Mouse (Mus musculus) stomach, postnatal 0 days (tissue): ENCODE measurements at regions not wholly inside any gene's neighbourhood (a gene's known extent, or its start where the extent isn't known, plus 50 kb on each side); places are given as distances from the start of the nearest gene placed in this dataset.

Experiments used
- ATAC-seq: fragments of 200-750 bp; cut with Nextera tagmentation; 2 replicates; pipeline ENCODE4 v1.8.0; 2017; ENCODE audit not compliant: low FRiP score, low TSS enrichment
- DNase-seq: peaks from one replicate; pipeline ENCODE4 v3.0.0-alpha.2; 2016; ENCODE audit warnings: low spot score
- H3K27ac ChIP-seq: fragments of 300-500 bp; sonication (generic); replicated peaks from 2 replicates; pipeline ENCODE4 v1.5.1; 2014; ENCODE audit warnings: mild to moderate bottlenecking, control low read depth
- H3K27me3 ChIP-seq: fragments of 300-500 bp; sonication (generic); 2 replicates; pipeline ENCODE4 v1.6.1; 2014; ENCODE audit warnings: low read length; ENCODE audit not compliant: control insufficient read depth, insufficient read depth
- H3K36me3 ChIP-seq: fragments of 300-500 bp; sonication (generic); 2 replicates; pipeline ENCODE4 v1.6.1; 2014; ENCODE audit warnings: low read length, mixed read lengths; ENCODE audit not compliant: control insufficient read depth, insufficient read depth
- H3K4me1 ChIP-seq: fragments of 300-500 bp; sonication (generic); replicated peaks from 2 replicates; pipeline ENCODE4 v1.6.1; 2014; ENCODE audit warnings: antibody characterized with exemption; ENCODE audit not compliant: control insufficient read depth, insufficient read depth
- H3K4me2 ChIP-seq: fragments of 300-500 bp; sonication (generic); replicated peaks from 2 replicates; pipeline ENCODE4 v1.6.1; 2014; ENCODE audit warnings: low read depth, mild to moderate bottlenecking, control low read depth, moderate library complexity
- H3K4me3 ChIP-seq: fragments of 300-500 bp; sonication (generic); 2 replicates; pipeline ENCODE4 v1.5.1; 2014; ENCODE audit warnings: low read depth, low read length, control low read depth
- H3K9ac ChIP-seq: fragments of 300-500 bp; sonication (generic); 2 replicates; pipeline ENCODE4 v1.6.1; 2014; ENCODE audit warnings: mild to moderate bottlenecking, low read length, control low read depth, mixed read lengths
- H3K9me3 ChIP-seq: fragments of 300-500 bp; sonication (generic); 2 replicates; pipeline ENCODE4 v1.6.1; 2016; ENCODE audit warnings: low read length; ENCODE audit not compliant: control insufficient read depth
- CTCF ChIP-seq: IDR thresholded peaks from 2 replicates; pipeline ENCODE4 v1.5.1; 2016; ENCODE audit warnings: antibody characterized with exemption, low read depth, mild to moderate bottlenecking, moderate library complexity
- EP300 ChIP-seq: optimal IDR thresholded peaks from 2 replicates; pipeline ENCODE3; 2016; ENCODE audit warnings: antibody characterized with exemption
- WGBS: fragments of 180-500 bp; shearing (Covaris S2); extraction: QIAGEN DNeasy Blood & Tissue Kit; methylation state at CpG from one replicate; pipeline ENCODE4 v1.1.7; 2014; 5-methylcytosine and 5-hydroxymethylcytosine counted together

GRCm38 (mm10) chr16:58068654-58069271, 314.2 kb upstream of the Col8a1 start:
- 54% methylated on average over 3 of the region's 3 CpGs for WGBS
- H3K36me3 ChIP-seq, result no peaks in the 10 kb centered on the region
- no peaks in the 10 kb centered on the region for H3K9me3 ChIP-seq
- H3K4me1 ChIP-seq, result no peaks in the 10 kb centered on the region
- no peak overlapping the region for H3K9ac ChIP-seq
- no peak overlapping the region for H3K27ac ChIP-seq
- no peak overlapping the region for H3K4me3 ChIP-seq
- H3K27me3 ChIP-seq, result no peaks in the 10 kb centered on the region
- no peak overlapping the region for H3K4me2 ChIP-seq
- DNase-seq, result no peak
- TF ChIP-seq CTCF, result no peak
- no peak for TF ChIP-seq EP300
- no peak for ATAC-seq

GRCm38 (mm10) chr16:58072441-58072840, 317.9 kb upstream of the Col8a1 start:
- 55% methylated on average over 3 of the region's 3 CpGs for WGBS
- H3K4me1 ChIP-seq, result no peaks in the 10 kb centered on the region
- DNase-seq, result no peak
- no peak overlapping the region for H3K4me3 ChIP-seq
- H3K27me3 ChIP-seq, result no peaks in the 10 kb centered on the region
- no peak overlapping the region for H3K27ac ChIP-seq
- TF ChIP-seq EP300 (no peak), CTCF (no peak)
- no peak overlapping the region for H3K9ac ChIP-seq
- no peak for ATAC-seq
- no peaks in the 10 kb centered on the region for H3K36me3 ChIP-seq
- no peaks in the 10 kb centered on the region for H3K9me3 ChIP-seq
- no peak overlapping the region for H3K4me2 ChIP-seq

- H3K9me3 ChIP-seq, result no peaks in the 10 kb centered on the region
- no peak overlapping the region for H3K9ac ChIP-seq
- 68% methylated on average over 4 of the region's 4 CpGs for WGBS
- no peak overlapping the region for H3K27ac ChIP-seq
- no peak overlapping the region for H3K4me2 ChIP-seq
- H3K27me3 ChIP-seq, result no peaks in the 10 kb centered on the region
- ATAC-seq (no peak), DNase-seq (no peak)
- TF ChIP-seq EP300 (no peak), CTCF (no peak)
- H3K4me1 ChIP-seq, result no peaks in the 10 kb centered on the region
- H3K4me3 ChIP-seq, result no peak overlapping the region
- no peaks in the 10 kb centered on the region for H3K36me3 ChIP-seq
These were observed 307.9 kb upstream of the Dcbld2 start for GRCm38 (mm10) chr16:58100351-58100750.

- ATAC-seq, result no peak
- TF ChIP-seq CTCF, result no peak
- no peak for TF ChIP-seq EP300
These were observed 297.8 kb upstream of the Dcbld2 start for GRCm38 (mm10) chr16:58110452-58110851.

GRCm38 (mm10) chr16:58126086-58126485, 282.2 kb upstream of the Dcbld2 start:
- H3K4me2 ChIP-seq, result no peak overlapping the region
- H3K36me3 ChIP-seq, result no peaks in the 10 kb centered on the region
- DNase-seq, result no peak
- H3K4me1 ChIP-seq, result no peaks in the 10 kb centered on the region
- no peak for TF ChIP-seq EP300
- no peak for TF ChIP-seq CTCF
- H3K4me3 ChIP-seq, result no peak overlapping the region
- ATAC-seq, result no peak
- H3K27ac ChIP-seq, result no peak overlapping the region
- H3K9me3 ChIP-seq, result no peaks in the 10 kb centered on the region
- WGBS, result 70% methylated on average over 1 of the region's 1 CpGs
- H3K9ac ChIP-seq, result no peak overlapping the region
- no peaks in the 10 kb centered on the region for H3K27me3 ChIP-seq

More at GRCm38 (mm10) chr16:58110452-58110851, 297.8 kb upstream of the Dcbld2 start:
- no peaks in the 10 kb centered on the region for H3K4me1 ChIP-seq
- no peak overlapping the region for H3K27ac ChIP-seq
- 74% methylated on average over 1 of the region's 1 CpGs for WGBS
- H3K27me3 ChIP-seq, result no peaks in the 10 kb centered on the region
- DNase-seq, result no peak
- H3K9ac ChIP-seq, result no peak overlapping the region
- no peaks in the 10 kb centered on the region for H3K36me3 ChIP-seq
- H3K4me2 ChIP-seq, result no peak overlapping the region
- H3K9me3 ChIP-seq, result no peaks in the 10 kb centered on the region
- no peak overlapping the region for H3K4me3 ChIP-seq

GRCm38 (mm10) chr16:58136144-58136905, 271.9 kb upstream of the Dcbld2 start:
- ATAC-seq (no peak), DNase-seq (no peak)
- WGBS, result 70% methylated on average over 12 of the region's 12 CpGs
- H3K4me3 ChIP-seq, result no peak overlapping the region
- no peaks in the 10 kb centered on the region for H3K9me3 ChIP-seq
- H3K27me3 ChIP-seq, result no peaks in the 10 kb centered on the region
- TF ChIP-seq CTCF (no peak), EP300 (no peak)
- no peak overlapping the region for H3K27ac ChIP-seq
- H3K36me3 ChIP-seq, result no peaks in the 10 kb centered on the region
- H3K4me1 ChIP-seq, result no peaks in the 10 kb centered on the region
- no peak overlapping the region for H3K9ac ChIP-seq
- no peak overlapping the region for H3K4me2 ChIP-seq
